Mouse (Mus musculus): ENCODE results near the gene Pdgfra.

GRCm38 (mm10) chr5:75154621-75155235 lies 2.6 kb downstream of the Pdgfra start:
- TF ChIP-seq CTCF (IDR thresholded peaks at IDR 0.05; ENCODE audit: low read depth, low read length): no peak
- TF ChIP-seq POLR2A (IDR thresholded peaks at IDR 0.05; ENCODE audit: extremely low read depth, insufficient read depth, low read length): no peak

Data from liver, adult 2 months (tissue).